Mouse (Mus musculus): Measurements from ENCODE around the gene Myo5c.

DNA sequence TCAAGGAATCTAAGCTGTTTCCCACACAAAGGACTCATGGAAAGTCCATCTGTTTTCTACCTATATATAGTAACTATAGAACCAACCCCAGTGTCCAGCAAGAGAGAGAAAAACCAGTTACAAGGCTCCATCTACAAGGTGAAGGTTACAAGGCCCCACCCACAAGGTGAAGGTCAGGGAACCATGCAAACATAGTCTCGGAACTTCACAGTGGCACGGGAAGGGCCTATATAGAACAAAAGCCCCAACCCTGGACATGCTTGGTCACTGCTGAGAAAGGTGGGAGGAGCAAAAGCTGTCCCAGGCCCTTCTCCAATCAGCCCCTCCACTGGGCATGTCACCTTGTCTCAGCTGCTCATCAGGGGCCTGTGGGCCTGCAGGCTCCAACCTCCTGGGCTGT, 3.9 kb downstream of the Myo5c start:
- TF ChIP-seq CTCF (IDR thresholded peaks at IDR 0.05) (no peak), POLR2A (IDR thresholded peaks at IDR 0.05; ENCODE audit: insufficient read depth, low read depth, low read length) (no peak), EP300 (IDR thresholded peaks at IDR 0.05; ENCODE audit: insufficient read depth, low read depth, low read length) (no peak)

All from heart, adult 2 months (tissue).